Mouse (Mus musculus) granulocyte monocyte progenitor cell, adult 5-6 weeks (primary cell): ENCODE measurements around the gene Tyms. TPM values are rescaled to one million over a fixed set of nuclear protein-coding genes. Genes with fewer than 3 reads are reported as not detected.
"Not testable (repeated sequence)": the region's sequence is repeated elsewhere in the genome, so short reads cannot be mapped to it uniquely, and the experiment has no call there.

Source experiments
- ATAC-seq: replicated peaks from 2 replicates; pipeline ENCODE4 v1.8.0; 2016; ENCODE audit warnings: mild to moderate bottlenecking, moderate TSS enrichment, inconsistent platforms; ENCODE audit not compliant: poor library complexity, severe bottlenecking
- total RNA-seq, 2 experiments: library from RNA; stranded (forward) in 1 of 2; stranded (reverse) in 1 of 2; fragments of 200-712, 200-1000 nt in 1 of 2; fragments of >200 nt in 1 of 2; fragmentation: Nextera tagmentation in 1 of 2; gene quantifications; 2 replicates each; pipeline ENCODE4 v1.2.3; 2014 to 2017

Tyms gene
- total RNA-seq, 2 experiments from 2014 or later, result 86.1 to 229 TPM

DNA sequence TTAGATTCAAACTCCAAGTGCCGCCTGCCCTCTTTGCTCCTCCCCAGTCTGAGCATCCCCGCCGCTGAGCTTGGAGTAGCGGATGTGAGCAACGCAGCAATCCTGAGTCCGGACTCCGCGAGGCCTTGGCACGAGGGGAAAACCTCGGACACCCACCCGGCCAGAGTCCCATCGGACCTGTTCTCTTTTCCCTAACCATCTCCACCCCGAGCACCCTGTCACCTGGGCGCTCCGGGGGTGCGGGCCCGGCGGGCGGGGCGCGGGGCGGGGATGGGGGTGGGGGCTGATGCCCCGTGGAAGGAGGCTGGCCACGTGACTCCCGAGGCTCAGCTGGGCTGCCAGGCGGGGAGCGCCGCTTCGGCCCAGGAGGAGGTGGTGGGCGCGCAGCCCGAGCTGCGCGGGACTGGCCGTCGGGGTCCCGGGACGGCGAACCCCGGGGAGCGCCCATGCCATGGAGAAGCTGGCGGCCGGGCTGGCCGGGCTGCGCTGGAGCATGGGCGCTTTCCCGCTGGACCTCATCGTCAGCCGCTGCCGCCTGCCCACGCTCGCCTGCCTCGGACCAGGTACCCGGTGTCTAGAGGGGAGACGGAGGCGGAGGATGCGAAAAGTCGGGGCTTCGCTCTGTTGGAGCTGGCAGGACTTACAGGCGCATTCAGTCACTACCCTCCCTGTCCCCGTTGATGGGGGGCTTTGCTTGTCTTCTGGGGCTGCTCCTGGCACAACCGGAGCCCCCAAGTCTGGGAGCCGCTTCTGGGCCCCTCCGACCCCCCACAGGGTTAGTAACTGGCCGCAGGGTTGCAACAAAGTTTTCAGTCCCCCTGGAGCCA, 31.6 kb upstream of the Tyms start, which contains the start of gene Garem2:
Gene Garem2, plus strand, starts transcription at position 321 of the 827 bp plus-strand sequence.
- ATAC-seq, result 0 out of 2 replicates have a peak, but pooled peaks have one; percentile 21

GRCm38 (mm10) chr5:30104339-30104738, 30.9 kb upstream of the Tyms start:
- peak; percentile 26 for ATAC-seq

GRCm38 (mm10) chr5:30103340-30103739, 29.9 kb upstream of the Tyms start:
- no peak for ATAC-seq

- no peak for ATAC-seq
These were observed 24.8 kb upstream of the Tyms start for GRCm38 (mm10) chr5:30098260-30098659.

DNA sequence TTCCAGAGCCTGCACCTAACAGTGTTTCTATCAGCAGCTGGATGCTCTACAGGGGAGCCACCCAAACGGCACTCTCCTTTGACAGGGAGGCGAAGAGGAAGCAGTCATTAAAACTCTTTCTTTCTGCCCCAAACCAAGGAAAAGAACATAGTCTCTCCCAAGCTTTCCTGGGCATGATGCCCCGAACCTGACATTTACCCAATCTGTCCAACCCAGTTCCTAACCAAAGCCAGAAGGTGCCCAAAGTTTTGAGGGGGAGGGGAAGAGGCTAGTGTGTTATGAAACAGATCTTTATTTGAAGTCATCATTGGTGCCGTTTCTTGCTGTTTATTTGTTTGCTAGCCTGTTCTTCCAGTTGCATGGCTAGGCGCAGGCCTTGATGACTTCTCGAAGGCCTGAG, 22.3 kb upstream of the Tyms start:
- ATAC-seq, result no peak

DNA sequence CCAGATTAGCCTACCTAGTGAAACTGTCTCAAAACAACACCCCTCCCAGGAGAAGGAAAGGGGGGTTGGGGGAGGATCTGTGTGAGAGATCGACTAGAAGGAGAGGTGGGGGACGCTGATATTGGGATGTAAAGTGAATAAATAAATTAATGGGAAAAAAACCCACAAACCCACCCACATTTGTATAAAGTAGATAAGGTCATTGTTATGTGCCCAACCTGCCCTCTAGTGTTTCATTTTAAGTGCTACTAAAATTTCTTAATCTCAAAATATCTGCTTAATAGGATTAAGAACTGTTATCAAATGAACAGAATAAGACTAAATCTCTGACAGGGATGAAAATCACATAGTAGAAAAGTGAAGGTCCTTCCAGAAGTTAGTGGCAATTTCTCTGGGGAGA, 21.0 kb upstream of the Tyms start:
- no peak for ATAC-seq

DNA sequence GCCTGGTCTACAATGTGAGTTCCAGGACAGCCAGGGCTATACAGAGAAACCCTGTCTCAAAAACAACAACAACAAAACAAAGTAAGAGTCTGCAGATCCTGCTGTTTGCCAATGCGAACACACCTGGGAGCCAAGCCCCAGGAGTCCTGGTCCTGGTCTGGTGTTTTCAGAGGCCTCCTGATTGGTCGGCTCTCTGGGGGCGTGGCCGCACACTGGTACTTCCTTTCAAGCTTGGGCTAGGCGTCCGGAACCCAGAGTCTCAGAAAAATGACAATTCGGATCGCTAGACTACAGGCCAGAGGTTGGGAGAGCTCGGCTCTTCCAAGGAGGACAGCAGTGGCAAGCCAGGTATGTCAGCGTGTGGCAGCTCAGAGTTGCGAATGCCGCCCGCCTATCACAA, 19.3 kb upstream of the Tyms start:
- no peak for ATAC-seq

- no peak for ATAC-seq
These were observed 1.0 kb downstream of the Tyms start for GRCm38 (mm10) chr5:30072377-30072776.

DNA sequence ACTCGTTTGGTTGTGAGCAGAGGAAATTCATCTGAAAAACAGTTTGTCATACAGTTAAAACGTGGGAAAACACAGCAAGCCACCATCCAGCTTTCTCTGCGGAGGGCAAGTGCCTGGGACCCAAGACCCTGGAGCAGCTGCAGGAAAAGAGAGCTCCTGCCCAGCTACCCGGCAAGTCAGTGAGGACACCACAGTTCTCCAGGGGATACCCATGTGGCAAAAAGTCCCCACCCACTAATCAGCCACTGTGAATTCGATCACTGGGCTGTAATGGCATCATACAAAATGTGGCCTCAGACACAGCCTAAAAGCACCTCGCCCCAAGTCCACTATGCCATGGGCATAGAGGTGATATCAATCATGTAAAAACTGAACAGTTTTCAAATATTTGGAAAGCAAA, 1.7 kb downstream of the Tyms start:
- ATAC-seq, result no peak

- no peak for ATAC-seq
These were observed 5.7 kb downstream of the Tyms start for GRCm38 (mm10) chr5:30067726-30068125.

DNA sequence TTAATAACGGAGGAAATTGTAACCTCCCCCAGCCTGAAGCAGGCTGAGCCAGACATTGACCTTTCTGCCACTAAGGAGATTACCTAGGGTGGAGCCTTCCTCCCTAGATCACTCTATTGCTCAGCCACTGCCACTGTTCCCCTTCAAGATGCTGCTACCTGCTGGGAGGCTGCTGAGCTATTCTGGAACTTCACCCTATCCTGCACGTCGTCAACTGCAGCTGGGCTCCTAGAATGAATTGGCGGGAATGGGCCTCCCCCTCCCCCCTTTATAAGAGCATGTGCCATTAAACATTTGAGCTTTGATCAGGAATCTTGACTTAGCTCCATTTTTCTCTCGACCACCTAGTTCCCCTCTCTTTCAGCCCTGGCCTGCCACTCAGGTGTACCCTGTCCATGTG, 13.8 kb downstream of the Tyms start:
- not testable (repeated sequence) for ATAC-seq

DNA sequence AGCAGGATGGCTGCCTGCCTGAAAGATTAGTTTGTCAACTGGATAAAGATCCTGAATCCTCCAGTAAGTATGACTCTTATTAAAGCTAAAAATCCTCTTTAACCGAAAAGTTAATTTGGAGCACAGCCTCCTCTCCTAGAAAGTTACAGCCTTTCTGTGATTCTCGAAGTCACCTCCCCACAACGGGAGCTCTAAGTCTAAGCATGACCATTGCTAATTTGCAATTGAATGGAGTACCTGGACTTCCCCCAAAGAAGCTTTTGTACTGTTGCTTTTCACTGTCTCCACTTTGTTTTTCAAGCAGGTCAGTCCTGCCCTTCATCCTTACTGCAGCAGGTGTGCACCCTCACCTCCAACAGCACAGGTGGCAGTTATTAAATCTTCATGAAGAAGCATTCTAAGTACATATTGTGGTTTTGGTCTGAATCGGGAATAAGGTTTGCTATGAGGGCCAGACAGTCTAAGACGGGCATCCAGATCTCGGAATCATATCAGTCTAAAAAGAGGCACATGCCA, 15.1 kb downstream of the Tyms start:
- no peak for ATAC-seq

DNA sequence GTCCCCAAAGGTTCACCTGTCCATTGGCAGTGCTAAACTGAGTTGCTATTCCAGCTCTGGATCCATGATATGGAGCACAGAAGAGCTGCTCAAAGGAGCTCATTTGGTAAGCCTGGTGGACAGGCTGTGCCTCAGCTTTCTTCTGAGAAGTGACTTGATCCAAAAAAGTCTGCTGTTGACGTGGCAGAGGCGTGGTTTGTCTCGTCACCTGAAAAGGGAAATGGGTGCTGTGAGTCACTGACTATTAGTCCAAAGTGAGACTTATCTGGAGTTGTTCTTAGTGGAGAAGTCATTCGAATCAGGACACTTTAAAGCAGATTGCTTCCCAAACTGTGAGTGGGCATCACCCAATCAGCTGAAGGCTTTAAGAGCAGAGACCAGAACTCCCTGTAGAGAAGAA, 33.6 kb downstream of the Tyms start:
- peak; percentile 85 for ATAC-seq

GRCm38 (mm10) chr5:30039324-30039723, 34.1 kb downstream of the Tyms start:
- not testable (repeated sequence) for ATAC-seq

GRCm38 (mm10) chr5:30037111-30037510, 36.3 kb downstream of the Tyms start:
- not testable (repeated sequence) for ATAC-seq

- ATAC-seq, result peak; percentile 42
These were observed 37.6 kb downstream of the Tyms start for GRCm38 (mm10) chr5:30035862-30036261.

DNA sequence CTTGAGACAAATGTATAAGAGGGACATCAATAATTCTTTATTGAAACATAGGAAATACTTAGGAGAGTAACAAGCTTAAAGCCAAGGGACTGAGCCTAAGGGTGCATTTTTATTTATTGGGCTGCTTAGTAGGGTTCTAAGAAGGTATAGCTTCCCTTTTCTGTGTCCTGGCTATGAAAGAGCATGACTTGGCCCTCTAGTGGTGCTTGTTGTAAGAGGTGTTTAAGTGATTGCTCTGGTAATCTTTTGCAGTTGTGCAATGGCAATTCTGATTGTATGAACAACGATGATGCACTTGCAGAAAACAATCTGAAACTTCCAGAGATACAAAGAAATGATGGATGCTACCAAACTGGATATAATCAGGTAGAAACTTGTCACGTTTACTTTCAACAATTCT, 58.8 kb downstream of the Tyms start:
- peak; percentile 77 for ATAC-seq

DNA sequence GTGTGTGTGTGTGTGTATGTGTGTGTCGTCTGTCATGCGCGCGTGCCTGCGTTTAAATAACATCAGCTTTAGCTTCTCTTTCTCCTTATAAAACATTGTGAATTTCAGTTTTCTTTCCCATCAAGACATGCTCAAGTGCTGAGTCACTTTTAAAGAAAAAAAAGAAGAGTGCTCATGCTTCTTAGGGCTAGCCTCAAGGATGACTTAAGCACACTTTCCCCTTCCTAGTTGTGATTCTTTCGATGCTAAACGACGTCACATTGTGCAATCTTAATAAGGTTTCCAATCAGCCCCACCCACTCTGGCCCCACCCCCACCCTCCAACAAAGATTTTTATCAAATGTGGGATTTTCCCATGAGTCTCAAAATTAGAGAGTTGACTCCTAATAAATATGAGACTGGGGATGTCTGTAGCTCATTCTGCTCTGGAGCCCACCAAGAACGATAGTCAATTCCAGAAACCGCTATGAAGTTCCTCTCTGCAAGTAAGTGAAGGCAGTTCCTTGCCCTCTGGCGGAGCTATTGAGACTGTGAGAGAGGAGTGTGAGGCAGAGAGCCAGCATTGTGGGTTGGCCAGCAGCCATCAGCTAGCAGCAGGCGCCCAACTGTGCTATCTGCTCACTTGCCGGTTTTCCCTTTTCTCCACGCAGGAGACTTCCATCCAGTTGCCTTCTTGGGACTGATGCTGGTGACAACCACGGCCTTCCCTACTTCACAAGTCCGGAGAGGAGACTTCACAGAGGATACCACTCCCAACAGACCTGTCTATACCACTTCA, 60.5 kb downstream of the Tyms start, which contains the start of gene Il6:
Gene Il6, plus strand, starts transcription at position 389 of the 778 bp plus-strand sequence.
- ATAC-seq, result peak; percentile 80
